Mouse (Mus musculus) kidney, adult 2 months (tissue): ENCODE data around the gene Cenpv.

Experiments
- CTCF ChIP-seq: fragments of 200-500 bp; conservative IDR thresholded peaks from 2 replicates; pipeline ENCODE4 v1.5.1; 2011; ENCODE audit warnings: low read depth, mild to moderate bottlenecking, control low read depth, low read length, moderate library complexity, mixed read lengths; ENCODE audit not compliant: insufficient read depth, insufficient read length
- POLR2A ChIP-seq: fragments of 200-500 bp; IDR thresholded peaks from one replicate; pipeline ENCODE4 v1.6.1; 2011; ENCODE audit warnings: low read depth, low read length, control low read depth

- TF ChIP-seq POLR2A (no peak), CTCF (no peak)
Measured at GRCm38 (mm10) chr11:62476156-62476555, 62.9 kb downstream of the Cenpv start.
